Mouse (Mus musculus): Measurements from ENCODE around the gene Crym.

- TF ChIP-seq CTCF (IDR thresholded peaks at IDR 0.05): no peak
- TF ChIP-seq EP300 (IDR thresholded peaks at IDR 0.05): no peak
Measured at GRCm38 (mm10) chr7:120180547-120180946, 21.4 kb downstream of the Crym start.
